Mouse (Mus musculus) regulatory T cell (primary cell): ENCODE measurements around the gene Hist1h2ai.

Experiments used
- in situ Hi-C: fragments of 300-600 bp; cut with MboI, MseI; formaldehyde crosslinking; loops from one replicate; pipeline ENCODE4 v1.15.1; 2025; ENCODE audit warnings: high pct_unique_total_duplicates

Hist1h2ai gene

DNA sequence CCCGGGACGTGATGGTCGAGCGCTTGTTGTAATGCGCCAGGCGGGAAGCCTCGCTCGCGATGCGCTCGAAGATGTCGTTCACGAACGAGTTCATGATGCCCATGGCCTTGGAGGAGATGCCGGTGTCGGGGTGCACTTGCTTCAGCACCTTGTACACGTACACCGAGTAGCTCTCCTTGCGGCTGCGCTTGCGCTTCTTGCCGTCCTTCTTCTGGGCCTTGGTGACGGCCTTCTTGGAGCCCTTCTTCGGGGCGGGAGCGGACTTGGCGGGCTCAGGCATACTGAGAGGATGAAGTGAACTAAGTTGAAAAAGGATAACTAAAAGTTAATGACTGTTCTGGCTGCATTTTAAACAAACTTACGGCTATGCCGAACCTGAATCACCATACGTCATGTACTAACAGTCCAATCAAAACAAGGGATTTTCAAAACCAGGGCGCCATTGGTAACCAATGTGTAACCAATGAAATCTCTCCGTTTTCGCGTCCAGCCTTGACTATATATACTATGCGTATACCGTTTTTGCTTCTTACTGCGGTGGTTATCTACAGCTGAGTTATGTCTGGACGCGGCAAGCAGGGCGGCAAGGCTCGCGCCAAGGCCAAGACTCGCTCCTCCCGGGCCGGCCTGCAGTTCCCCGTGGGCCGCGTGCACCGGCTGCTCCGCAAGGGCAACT is at the start of gene Hist1h2ai, which contains the start of gene Hist1h2bl:
Gene Hist1h2ai (plus strand): TSS at position 559 of the 676 bp plus-strand sequence.
Gene Hist1h2bl (minus strand): TSS at position 280 of the 676 bp plus-strand sequence.
- in situ Hi-C loops: loop anchor here (5.0 to 10.0 kb wide), 4 partner anchors 36 to 1966 kb away; partner anchors contain the start of genes Abt1, Hist1h2ac, Hist1h2ak and Hist1h2bc

DNA sequence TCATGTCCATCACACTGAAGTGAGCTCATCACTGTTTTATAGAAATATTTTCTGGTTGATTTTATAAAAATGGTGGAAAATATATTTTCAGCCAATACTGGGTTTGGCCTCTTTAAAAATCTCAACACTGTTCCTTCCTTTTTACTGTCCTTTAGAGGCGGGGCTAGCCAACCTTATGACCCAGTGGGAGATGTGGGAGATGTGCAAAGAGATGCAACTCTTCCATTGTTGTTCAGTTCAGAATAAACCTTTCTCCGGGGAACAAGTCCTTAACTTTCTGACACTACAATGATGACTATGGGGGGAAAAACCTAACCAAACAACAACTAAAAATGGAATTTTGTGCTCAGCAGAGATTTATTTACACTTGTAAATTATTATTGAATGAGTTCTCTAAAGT is 38.9 kb upstream of the Hist1h2ai start, which contains the start of gene Olfr1360:
Gene Olfr1360 (minus strand): TSS at position 101 of the 400 bp plus-strand sequence.
- in situ Hi-C loops: no loop called here

DNA sequence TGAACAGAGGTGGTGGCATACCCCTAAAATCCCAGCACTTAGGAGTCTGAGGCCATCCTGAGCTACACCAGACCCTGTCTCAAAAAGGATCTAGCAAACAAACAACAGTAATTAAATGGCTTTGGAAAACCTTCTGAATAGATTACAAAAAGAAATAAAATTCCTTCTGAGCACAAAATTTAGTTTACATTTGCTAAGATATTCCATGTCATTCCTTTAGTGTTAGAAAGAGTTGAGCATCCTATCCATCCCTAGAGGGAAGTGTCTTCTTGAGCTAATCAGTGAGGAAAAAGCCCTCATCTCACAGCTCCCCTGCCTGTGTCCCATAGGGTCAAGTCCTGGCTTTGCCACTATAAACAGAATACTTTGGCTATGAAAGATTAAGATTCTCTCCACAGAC is 18.4 kb upstream of the Hist1h2ai start, which contains the start of gene Olfr1359:
Gene Olfr1359 (plus strand): TSS at position 301 of the 400 bp plus-strand sequence.
- in situ Hi-C loops: no loop called here

DNA sequence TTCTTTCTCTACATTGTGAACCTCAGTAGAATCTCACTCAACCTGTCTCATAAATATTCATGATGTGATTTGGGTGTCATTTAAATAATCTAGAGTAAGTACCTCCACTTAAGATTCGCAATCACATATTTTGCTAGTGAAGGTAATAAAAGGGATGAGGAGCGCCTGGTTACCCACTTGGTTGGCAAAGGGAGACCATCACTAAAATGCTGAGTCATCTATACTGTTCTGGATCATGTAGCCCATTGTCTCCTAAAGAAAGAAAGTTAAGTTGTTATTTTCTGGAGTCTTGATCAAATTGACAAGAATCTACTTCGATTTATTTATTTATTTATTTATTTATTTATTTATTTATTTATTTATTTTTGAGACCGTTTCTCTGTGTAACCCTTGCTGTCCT is 9.6 kb upstream of the Hist1h2ai start:
- in situ Hi-C loops: loop anchor here (10.0 kb wide), 1 partner anchor 502 kb away; no protein-coding TSS in a partner anchor

DNA sequence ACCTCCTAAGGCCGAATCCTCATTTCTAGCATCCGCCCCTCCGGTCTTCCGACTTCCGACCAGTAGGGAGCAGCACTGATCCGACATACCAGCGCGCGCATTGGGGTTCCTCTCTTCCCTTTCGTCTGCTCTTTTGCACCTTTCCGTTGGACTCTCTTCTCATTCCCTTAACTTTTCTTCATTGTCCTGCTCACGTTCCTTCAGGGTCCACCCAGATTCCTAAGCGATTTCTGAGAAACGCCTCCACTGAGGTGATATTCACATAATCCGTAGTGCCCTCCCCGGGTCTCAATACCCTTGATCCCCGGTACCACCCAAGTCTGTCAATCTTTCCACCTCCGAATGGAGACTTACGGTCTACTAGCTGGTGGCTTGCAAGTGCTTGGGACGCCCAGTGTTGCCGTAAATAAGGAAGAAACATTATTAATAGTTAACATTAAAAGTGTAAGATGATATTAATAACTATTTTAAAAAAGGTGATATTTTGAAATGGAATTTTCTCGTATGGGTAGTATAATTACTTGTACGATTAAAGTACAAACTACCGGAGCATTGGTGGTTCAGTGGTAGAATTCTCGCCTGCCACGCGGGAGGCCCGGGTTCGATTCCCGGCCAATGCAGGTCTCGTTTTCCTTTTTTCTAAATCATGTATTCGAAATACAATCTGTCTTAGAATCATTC is 6.1 kb upstream of the Hist1h2ai start:
- in situ Hi-C loops: loop anchor here (5.0 to 10.0 kb wide), 3 partner anchors 545 to 1822 kb away; partner anchors contain the start of genes Abt1, Hist1h2af and Hist1h4h

DNA sequence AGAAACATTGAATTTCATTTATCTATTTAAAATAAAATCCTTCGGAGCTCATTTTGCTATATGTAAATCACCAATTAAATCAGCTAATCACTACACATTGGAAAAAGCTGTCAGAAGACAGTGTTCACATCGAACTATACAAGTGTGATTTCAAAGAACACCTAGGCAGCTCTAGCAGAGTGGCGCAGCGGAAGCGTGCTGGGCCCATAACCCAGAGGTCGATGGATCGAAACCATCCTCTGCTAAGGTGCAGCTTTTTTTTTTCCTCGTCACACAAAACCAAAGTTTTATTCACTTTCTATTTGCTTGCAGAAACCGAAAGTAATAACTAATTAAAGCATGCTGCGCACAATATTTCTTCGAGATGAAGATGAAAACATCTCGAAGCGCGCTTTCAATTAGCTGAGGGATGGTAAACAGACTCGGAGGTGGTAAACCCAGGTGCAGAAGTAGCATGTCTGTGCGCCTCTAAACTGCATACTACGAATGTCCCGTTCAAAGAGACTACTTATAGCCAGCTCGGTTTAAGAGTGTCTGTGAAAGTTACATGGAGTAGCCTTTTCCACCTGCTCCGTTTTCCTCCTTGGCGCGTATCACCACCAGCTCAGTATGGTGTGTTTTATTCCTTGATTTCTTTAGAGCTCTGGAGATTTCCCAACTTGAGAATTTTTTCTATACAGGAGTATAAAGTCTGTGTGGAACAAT is 5.2 kb upstream of the Hist1h2ai start:
- in situ Hi-C loops: loop anchor here (5.0 to 10.0 kb wide), 3 partner anchors 546 to 1821 kb away; partner anchors contain the start of genes Abt1, Hist1h2af and Hist1h4h

DNA sequence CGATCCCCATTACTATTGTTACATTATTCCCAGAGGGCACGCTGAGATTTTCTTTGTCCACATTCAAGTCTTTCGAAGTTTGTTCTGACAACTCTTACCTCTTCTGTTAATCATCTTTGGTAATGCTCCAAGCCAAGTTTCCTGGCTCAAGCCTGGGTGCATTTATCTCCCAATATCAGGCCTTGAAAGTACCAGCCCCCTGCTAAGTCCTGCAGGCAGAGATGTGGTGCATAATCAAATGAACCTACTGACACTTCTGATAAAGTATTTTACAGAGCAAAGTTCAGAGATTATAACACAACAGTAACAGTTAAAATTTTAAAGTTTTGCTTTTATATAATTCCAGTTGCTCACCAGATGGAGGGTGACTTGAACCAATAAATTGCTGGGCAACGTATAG is 4.5 kb upstream of the Hist1h2ai start:
- in situ Hi-C loops: loop anchor here (5.0 to 10.0 kb wide), 3 partner anchors 547 to 1821 kb away; partner anchors contain the start of genes Abt1, Hist1h2af and Hist1h4h

DNA sequence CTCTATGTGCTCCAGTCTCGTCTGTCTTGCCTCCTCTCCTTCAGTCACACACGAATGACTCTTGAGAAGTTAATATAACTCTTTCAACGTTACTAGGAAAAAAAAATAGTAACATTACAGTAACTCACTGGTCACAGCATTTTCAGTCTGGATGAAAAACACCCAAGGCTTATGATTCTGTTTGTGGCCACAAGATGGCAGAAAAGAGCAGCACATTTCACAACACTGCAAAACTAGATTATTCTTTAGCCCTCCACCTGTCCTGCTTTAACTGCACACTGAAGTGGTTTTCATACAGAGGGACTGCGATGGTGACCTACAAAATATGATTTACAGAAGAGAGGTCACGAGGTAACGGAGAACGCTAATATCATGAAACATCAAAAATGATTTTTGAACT is 1.5 kb upstream of the Hist1h2ai start:
- in situ Hi-C loops: loop anchor here (5.0 to 10.0 kb wide), 5 partner anchors 38 to 1968 kb away; partner anchors contain the start of genes Abt1, Hist1h2ac, Hist1h2af and Hist1h2ak

DNA sequence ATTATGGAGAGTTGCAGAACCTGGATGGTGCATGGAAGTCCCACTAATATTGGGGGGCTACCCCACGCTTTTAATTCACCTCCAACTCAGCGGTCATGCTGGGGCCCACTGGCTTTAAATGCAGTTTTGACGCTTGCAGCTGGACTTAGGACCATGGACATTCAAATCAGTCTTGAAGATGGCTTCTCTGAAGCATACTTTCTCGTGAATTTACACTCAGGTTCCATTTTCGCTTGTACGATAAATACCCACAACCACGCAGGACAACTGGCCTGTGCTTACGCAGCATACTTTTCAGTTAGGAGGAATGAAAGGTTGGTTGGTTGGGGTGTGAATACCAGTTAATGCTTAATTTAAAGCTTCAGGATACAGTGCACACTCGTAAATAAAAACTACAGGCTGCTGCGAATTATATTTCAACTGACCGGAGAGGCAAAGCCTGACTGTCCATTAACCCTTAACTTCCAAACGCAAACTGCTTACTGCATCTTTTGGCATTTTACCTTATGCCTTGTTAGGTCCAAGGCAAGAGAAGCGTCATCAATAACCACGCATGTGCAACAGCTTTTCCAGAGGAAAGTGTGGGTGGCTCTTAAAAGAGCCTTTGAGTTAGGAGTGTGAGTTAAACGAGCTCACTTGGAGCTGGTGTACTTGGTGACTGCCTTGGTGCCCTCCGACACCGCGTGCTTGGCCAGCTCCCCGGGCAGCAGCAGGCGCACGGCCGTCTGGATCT is 925 bp upstream of the Hist1h2ai start:
- in situ Hi-C loops: loop anchor here (5.0 to 10.0 kb wide), 4 partner anchors 37 to 1967 kb away; partner anchors contain the start of genes Abt1, Hist1h2ac, Hist1h2ak and Hist1h2bc

DNA sequence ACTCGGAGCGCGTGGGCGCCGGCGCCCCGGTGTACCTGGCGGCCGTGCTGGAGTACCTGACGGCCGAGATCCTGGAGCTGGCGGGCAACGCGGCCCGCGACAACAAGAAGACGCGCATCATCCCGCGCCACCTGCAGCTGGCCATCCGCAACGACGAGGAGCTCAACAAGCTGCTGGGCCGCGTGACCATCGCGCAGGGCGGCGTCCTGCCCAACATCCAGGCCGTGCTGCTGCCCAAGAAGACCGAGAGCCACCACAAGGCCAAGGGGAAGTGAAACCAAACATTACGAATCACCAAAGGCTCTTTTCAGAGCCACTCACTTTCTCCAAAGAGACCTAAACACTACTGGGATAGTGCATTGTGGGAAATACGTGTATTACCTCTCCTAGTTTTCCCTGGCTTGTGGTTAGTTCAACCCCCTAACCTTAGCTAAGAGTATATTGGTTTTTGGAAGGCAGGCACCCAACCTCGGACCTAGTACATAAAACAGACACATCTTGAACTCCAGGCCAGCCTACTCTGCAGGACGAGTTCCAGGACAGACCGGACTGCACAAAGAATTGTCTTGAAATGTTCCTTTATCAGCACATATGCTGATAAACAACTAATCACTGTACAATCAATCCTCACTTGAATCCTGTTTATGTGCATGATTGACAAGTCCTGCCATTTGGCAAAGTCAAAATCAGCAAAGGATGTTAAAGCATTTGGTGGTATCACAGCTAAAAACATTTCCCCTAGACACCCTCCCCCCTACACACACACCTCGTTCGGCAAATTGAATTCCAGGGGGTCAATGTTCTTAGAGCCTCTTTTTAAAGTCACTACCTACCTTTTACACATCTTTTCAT is 544 bp downstream of the Hist1h2ai start:
- in situ Hi-C loops: loop anchor here (5.0 to 10.0 kb wide), 4 partner anchors 36 to 1966 kb away; partner anchors contain the start of genes Abt1, Hist1h2ac, Hist1h2ak and Hist1h2bc

DNA sequence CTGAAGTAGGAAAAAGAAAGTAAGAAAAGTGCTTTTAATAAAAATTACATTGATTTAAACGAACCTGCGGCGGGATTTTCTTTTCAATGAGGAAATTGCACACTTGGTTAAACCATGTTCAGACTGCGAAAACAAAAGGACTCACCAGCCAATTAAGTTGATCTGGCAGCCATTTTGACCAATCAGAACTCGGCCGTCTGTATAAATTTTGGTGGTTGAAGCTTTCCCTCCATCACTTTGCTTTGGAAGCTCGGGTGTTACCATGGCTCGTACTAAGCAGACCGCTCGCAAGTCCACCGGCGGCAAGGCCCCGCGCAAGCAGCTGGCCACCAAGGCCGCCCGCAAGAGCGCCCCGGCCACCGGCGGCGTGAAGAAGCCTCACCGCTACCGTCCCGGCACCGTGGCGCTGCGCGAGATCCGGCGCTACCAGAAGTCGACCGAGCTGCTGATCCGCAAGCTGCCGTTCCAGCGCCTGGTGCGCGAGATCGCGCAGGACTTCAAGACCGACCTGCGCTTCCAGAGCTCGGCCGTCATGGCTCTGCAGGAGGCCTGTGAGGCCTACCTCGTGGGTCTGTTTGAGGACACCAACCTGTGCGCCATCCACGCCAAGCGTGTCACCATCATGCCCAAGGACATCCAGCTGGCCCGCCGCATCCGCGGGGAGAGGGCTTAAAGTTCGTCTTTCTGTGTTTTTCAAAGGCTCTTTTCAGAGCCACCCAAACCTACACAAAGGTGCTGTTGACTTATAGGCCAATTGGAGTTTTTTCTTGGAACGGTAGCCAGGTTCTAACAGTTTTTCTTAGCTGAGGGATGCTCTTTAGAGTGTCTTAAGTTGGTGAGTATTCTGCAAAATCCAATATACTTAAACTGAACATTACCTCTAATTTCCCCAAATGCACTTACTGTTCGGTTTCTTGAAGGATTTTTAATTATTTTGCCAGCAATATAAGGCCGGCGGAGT is 1.5 kb downstream of the Hist1h2ai start, which contains the start of gene Hist1h3h:
Gene Hist1h3h (plus strand): TSS at position 263 of the 961 bp plus-strand sequence.
- in situ Hi-C loops: loop anchor here (5.0 to 10.0 kb wide), 4 partner anchors 35 to 1965 kb away; partner anchors contain the start of genes Abt1, Hist1h2ac, Hist1h2ak and Hist1h2bc

DNA sequence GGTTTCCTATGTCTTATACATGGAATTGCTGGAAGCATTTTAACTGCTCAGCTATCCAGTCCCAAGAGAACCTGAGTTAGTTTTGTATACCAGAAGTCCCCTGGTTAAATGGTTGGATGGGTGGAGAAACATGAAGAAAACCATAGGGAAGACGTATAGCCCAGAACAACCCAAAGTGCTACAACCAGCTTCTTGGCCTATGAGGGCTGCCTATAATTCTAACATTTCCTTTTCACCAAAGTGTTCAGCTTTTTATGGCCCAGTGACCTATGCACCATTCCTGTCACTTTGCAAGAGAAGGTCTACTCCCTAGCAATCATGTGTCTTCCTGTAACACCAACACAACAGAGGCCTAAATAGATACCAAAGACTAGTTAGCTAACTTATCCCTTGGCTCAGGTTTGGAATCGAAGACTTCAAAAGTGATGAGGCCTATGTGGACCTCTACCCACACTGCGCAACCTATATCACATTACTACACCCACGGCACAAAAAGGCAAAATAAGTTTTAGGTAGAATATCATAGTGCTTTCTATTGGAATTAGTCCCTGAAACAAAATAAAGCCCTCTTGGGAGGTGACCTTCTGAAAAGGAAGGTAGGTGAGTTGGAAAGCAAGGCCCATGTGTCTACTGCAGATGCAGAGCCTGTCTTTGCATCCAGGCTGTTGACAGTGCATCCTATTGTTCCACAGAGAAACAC is 2.3 kb downstream of the Hist1h2ai start:
- in situ Hi-C loops: loop anchor here (5.0 to 10.0 kb wide), 4 partner anchors 34 to 1964 kb away; partner anchors contain the start of genes Abt1, Hist1h2ac, Hist1h2ak and Hist1h2bc

DNA sequence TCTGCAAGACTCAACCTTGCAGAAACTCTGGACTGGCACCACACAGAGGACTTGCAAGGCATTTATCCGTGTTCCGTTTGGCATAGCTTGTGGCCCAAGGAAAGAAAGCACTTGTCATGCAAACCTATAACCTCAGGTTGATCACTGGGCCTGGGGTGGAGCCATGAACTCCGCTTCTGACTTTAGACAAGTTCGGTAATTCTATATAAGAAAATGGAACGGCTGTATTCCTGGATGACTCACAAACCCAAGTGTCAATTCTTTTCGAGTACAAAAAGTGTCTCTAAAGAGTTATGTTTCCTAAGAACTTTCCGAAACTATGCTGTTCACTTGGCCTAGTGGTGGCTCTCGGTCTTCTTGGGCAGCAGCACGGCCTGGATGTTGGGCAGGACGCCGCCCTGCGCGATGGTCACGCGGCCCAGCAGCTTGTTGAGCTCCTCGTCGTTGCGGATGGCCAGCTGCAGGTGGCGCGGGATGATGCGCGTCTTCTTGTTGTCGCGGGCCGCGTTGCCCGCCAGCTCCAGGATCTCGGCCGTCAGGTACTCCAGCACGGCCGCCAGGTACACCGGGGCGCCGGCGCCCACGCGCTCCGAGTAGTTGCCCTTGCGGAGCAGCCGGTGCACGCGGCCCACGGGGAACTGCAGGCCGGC is 5.0 kb downstream of the Hist1h2ai start:
- in situ Hi-C loops: loop anchor here (5.0 kb wide), 2 partner anchors 316 to 1851 kb away; partner anchors contain the start of genes Hist1h2ad, Hist1h2ae, Hist1h2ah and Hist1h2bf

DNA sequence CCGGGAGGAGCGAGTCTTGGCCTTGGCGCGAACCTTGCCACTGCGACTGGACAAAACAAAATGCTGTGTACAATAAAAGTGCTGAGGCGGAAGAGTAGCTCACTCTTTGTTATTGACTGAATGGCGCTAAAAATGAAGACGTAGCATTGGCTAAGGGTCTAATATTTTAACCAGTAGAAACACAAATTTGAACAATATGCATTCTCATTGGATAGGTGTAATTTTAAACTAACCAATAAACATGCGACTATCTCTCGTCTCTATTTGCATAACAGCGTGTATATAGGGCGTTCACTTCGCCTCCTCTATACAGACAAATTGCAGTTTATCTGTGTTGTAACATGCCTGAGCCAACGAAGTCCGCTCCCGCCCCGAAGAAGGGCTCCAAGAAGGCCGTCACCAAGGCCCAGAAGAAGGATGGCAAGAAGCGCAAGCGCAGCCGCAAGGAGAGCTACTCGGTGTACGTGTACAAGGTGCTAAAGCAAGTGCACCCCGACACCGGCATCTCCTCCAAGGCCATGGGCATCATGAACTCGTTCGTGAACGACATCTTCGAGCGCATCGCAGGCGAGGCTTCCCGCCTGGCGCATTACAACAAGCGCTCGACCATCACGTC is 5.6 kb downstream of the Hist1h2ai start, which contains the start of gene Hist1h2bm:
Gene Hist1h2bm (plus strand): TSS at position 288 of the 616 bp plus-strand sequence.
- in situ Hi-C loops: loop anchor here (5.0 kb wide), 2 partner anchors 315 to 1850 kb away; partner anchors contain the start of genes Hist1h2ad, Hist1h2ae, Hist1h2ah and Hist1h2bf

DNA sequence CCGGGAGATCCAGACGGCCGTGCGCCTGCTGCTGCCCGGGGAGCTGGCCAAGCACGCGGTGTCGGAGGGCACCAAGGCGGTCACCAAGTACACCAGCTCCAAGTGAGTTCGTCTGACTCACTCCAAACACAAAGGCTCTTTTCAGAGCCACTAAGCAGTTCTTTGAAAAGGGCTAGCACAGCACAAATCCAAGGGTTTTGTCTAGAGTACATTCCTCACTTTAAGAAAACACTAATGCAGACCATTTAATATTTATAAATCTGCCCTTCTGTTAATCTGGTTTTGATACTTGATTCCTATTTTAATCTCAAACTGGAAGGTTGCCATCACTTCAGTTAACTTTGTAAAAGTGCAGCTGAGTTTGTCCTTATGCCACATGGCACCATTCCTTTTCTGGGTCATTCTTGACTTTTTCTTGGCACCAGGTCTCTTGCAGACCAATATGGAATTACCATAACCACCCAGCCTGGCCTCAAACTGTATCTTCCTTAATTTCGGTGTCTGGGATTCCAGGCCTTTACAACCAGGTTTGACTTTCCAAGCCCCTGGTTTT is 6.2 kb downstream of the Hist1h2ai start:
- in situ Hi-C loops: loop anchor here (5.0 kb wide), 2 partner anchors 315 to 1850 kb away; partner anchors contain the start of genes Hist1h2ad, Hist1h2ae, Hist1h2ah and Hist1h2bf
